Mouse (Mus musculus): Measurements from ENCODE around the gene Naga. TPM values are rescaled to one million over a fixed set of nuclear protein-coding genes. Genes with fewer than 3 reads are reported as not detected.
"Not testable (repeated sequence)": the region's sequence is repeated elsewhere in the genome, so short reads cannot be mapped to it uniquely, and the experiment has no call there.

Naga gene
- polyA plus RNA-seq, 1 experiment from 2014 or later, result 22.4 TPM

DNA sequence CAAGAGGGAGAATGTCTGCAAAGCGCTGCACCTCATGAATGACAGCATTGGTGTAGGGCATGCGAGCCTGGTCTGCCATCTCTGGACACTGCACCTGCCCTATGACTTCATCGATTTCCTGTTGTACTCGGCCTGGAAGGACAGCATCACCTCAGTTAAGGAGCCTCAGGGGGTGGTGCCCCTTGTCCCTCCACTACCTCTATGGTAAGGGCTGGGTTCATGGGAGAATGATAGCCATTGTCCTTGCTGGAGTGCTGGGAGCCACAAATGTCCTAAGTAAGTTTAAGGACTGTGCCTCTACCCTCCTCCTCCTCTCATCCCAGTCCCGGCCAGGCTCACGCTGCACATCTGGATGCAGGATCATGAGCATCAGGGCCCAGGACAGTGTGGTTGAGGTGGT lies 33.7 kb upstream of the Naga start:
- no peak for DNase-seq (ENCODE audit: low spot score)
- Histone ChIP-seq H3K9me3 (replicated peaks) (no peaks in the 10 kb centered on the region), H3K4me1 (peaks cover 18% of the 10 kb centered on the region), H3K36me3 (no peaks in the 10 kb centered on the region), H3K4me3 (no peak overlapping the region), H3K27me3 (ENCODE audit: low read depth, poor library complexity, severe bottlenecking) (no peaks in the 10 kb centered on the region), H3K27ac (replicated peaks) (no peak overlapping the region)
- WGBS, result 93% methylated on average over 6 of the region's 6 CpGs

DNA sequence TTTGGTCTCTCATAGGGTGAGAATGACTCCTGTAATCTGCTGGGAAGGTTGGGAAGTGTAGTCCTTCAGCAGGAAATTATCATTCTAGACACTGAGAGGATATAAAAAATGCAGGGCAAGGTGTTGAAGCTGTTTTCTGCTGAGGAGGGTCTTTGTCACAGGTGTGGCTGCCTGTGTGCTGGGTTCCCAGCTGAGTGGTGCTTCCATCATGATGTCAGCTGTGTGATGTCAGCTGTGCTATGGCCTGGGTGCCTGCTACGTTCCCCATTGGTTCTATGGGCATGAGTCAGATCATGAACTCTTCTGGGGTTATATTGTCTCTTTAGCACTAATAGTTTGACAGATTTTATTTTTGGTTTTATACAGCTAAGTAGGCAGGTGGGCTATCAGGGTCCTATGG lies 30.1 kb upstream of the Naga start:
- DNase-seq (ENCODE audit: low spot score), result no peak
- no peaks in the 10 kb centered on the region for H3K9me3 ChIP-seq (replicated peaks)
- WGBS, result 68% methylated on average over 1 of the region's 1 CpGs
- H3K4me1 ChIP-seq, result no peaks in the 10 kb centered on the region
- no peak overlapping the region for H3K27ac ChIP-seq (replicated peaks)
- H3K27me3 ChIP-seq (ENCODE audit: low read depth, poor library complexity, severe bottlenecking), result no peaks in the 10 kb centered on the region
- H3K36me3 ChIP-seq, result no peaks in the 10 kb centered on the region
- H3K4me3 ChIP-seq, result no peak overlapping the region

DNA sequence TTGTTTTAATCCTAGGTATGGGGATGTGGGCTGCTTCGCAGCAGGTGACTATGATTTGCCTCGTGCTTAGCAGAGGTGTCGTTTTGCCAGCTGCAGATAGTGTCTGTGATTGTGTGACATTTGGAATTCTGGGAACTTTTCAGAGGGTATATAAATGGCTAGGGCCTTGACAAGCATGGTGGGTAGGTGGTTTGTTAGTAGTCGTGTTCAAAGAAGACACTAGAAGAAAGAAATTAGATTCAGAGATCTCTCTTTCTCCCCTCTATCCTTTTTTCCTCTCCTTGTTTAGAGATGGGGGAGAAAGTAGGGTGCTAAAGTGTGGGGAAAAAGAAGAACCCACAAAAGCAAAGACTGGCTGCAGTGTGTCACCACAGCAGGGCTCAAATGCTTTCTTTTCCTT lies 29.4 kb upstream of the Naga start:
- H3K9me3 ChIP-seq (replicated peaks), result no peaks in the 10 kb centered on the region
- no peaks in the 10 kb centered on the region for H3K4me1 ChIP-seq
- 89% methylated on average over 4 of the region's 4 CpGs for WGBS
- no peaks in the 10 kb centered on the region for H3K27me3 ChIP-seq (ENCODE audit: low read depth, poor library complexity, severe bottlenecking)
- no peaks in the 10 kb centered on the region for H3K36me3 ChIP-seq
- H3K27ac ChIP-seq (replicated peaks), result no peak overlapping the region
- H3K4me3 ChIP-seq, result no peak overlapping the region
- DNase-seq (ENCODE audit: low spot score), result no peak

DNA sequence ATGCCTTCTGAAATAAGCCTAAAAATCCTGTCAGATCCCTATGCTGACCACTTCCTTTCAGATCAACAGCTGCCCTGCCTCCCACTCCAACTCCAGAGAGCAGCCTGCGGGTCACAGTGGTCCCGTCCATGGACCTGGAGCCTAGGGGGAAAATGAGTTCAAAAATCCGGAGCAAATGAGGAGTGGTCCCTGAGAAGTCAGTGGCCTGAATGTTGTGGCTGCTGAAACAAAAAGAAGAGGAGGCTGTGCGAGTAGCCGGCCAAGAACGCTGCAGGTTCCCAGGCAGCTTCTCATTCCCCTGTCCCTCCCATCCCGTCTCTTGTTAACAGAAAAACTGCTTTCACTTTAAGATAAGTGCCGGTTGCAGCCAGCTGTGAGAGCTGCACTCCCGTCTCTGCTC lies 25.8 kb upstream of the Naga start:
- not testable (repeated sequence) for H3K27ac ChIP-seq (replicated peaks); H3K27me3 ChIP-seq (ENCODE audit: low read depth, poor library complexity, severe bottlenecking); H3K9me3 ChIP-seq (replicated peaks); H3K4me3 ChIP-seq; H3K4me1 ChIP-seq; DNase-seq (ENCODE audit: low spot score); H3K36me3 ChIP-seq
- 13% methylated on average over 7 of the region's 9 CpGs for WGBS

DNA sequence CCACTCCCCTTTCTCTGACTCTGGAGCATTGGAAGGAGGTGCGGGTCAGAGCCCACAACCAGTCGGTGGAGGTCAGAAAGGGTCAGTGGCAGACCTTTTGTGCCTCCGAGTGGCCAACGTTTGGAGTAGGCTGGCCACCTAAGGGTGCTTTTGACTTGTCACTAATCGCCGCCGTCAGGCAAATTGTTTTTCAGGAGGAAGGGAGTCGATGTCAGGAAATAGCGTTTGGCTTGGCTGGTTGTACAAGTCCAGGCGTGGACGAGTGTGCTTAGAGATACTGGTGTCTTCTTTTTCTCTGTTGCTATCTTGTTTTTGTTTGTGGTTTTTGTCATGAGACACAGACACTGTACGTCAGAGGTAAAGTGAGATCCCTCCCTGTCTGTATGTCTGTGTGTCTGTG lies 25.1 kb upstream of the Naga start:
- not testable (repeated sequence) for H3K27ac ChIP-seq (replicated peaks); H3K9me3 ChIP-seq (replicated peaks); H3K4me3 ChIP-seq; H3K36me3 ChIP-seq; DNase-seq (ENCODE audit: low spot score); H3K27me3 ChIP-seq (ENCODE audit: low read depth, poor library complexity, severe bottlenecking); H3K4me1 ChIP-seq
- 74% methylated on average over 9 of the region's 12 CpGs for WGBS

DNA sequence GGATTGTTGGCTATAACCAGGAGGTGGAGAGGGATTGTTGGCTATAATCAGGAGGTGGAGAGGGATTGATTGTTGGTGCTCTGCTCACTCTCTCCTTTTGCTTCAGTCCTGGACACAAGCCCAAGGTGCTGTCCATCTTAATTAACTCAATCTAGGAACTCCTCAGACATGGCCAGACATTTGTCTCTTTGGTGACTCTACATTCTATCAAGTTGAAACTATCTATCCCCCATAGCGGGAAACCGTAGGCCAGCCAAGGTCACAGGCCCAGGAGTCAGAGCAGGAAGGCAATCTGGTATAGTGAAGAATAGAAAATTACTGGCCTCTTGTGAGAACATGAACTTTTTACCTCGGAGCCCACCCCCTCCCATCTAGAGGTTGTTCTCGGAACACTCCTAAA lies 23.5 kb upstream of the Naga start:
- no peak for DNase-seq (ENCODE audit: low spot score)
- Histone ChIP-seq H3K4me3 (no peak overlapping the region), H3K27ac (replicated peaks) (no peak overlapping the region), H3K4me1 (0 out of 2 replicates have a peak, but pooled peaks cover 4% of the 10 kb centered on the region), H3K36me3 (no peaks in the 10 kb centered on the region), H3K9me3 (replicated peaks) (no peaks in the 10 kb centered on the region), H3K27me3 (ENCODE audit: low read depth, poor library complexity, severe bottlenecking) (no peaks in the 10 kb centered on the region)
- WGBS, result 91% methylated on average over 4 of the region's 4 CpGs

DNA sequence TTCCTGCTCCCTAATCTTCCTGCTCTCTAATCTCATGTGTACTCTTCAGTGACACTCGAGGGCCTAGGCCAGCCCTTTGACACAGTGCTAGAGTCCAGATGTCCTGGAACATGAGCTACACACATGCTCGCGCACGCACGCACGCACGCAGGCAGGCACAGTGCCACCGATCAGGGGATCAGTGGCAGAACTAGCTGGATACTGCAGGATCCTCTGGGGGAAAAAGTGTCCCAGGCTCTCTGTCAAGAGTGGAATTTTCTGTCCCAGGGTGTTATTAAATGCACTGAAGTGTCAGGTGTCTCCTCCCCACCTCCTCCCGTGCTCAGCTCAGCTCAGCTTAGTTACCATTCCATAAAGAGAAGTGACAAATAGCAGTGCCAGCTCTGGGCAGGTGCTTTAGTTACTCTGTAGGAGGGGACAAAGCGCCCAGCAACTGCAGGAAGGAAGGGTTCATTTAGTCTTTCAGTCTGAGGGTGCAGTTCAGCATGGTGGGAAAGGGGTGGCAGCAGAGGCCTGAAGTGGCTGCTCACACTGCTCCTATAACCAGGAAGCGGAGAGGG lies 22.8 kb upstream of the Naga start:
- Histone ChIP-seq H3K27ac (replicated peaks) (no peak overlapping the region), H3K9me3 (replicated peaks) (no peaks in the 10 kb centered on the region), H3K27me3 (ENCODE audit: low read depth, poor library complexity, severe bottlenecking) (no peaks in the 10 kb centered on the region), H3K36me3 (no peaks in the 10 kb centered on the region), H3K4me1 (0 out of 2 replicates have a peak, but pooled peaks cover 4% of the 10 kb centered on the region), H3K4me3 (no peak overlapping the region)
- 83% methylated on average over 11 of the region's 11 CpGs for WGBS
- no peak for DNase-seq (ENCODE audit: low spot score)

DNA sequence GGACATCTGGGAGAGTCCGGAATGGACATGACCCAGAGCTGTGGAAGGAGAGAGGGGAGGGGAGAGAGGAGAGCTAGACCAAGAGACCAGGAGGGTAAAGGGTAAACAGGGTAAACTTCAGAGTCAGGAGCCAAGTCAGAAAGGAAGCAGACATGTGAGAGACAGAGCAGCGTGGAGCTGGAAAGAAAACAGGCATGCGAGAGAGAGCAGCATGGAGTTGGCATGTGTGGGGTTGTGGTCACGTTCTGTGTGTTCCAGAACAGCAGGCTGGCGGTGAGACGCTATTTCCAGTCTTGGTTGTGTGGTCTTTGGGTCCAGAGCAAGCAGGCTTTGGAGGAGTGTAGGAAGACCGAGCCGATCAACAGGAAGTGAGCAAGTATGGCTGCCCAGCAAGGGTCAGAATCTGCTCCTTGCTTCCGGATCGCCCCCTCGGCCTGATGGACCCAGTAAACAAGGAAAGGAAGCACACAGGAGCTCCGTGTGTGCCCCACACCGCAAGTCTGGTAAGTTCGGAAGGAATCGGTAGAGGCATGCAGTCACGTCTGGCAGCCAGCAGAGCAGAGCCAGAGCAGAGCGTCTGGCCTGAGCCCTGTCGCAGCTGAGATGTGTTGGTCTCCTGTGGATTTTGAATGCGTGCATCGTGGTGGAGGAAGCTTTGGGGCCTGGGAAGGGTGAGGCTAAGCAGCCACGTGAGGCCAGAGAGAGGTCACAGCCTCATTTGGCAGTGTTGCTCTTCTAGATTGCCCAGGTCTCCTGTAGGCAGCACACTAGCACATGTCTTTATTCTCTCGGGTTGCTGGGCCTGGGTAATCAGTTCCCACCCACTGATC lies 19.9 kb upstream of the Naga start:
- Histone ChIP-seq H3K27me3 (ENCODE audit: low read depth, poor library complexity, severe bottlenecking) (no peaks in the 10 kb centered on the region), H3K4me1 (peaks cover 9% of the 10 kb centered on the region), H3K27ac (replicated peaks) (0 out of 2 replicates have a peak overlapping the region, but pooled peaks have one; percentile 29), H3K4me3 (no peak overlapping the region), H3K36me3 (no peaks in the 10 kb centered on the region), H3K9me3 (replicated peaks) (no peaks in the 10 kb centered on the region)
- DNase-seq (ENCODE audit: low spot score), result peak; percentile 12
- 70% methylated on average over 22 of the region's 22 CpGs for WGBS

DNA sequence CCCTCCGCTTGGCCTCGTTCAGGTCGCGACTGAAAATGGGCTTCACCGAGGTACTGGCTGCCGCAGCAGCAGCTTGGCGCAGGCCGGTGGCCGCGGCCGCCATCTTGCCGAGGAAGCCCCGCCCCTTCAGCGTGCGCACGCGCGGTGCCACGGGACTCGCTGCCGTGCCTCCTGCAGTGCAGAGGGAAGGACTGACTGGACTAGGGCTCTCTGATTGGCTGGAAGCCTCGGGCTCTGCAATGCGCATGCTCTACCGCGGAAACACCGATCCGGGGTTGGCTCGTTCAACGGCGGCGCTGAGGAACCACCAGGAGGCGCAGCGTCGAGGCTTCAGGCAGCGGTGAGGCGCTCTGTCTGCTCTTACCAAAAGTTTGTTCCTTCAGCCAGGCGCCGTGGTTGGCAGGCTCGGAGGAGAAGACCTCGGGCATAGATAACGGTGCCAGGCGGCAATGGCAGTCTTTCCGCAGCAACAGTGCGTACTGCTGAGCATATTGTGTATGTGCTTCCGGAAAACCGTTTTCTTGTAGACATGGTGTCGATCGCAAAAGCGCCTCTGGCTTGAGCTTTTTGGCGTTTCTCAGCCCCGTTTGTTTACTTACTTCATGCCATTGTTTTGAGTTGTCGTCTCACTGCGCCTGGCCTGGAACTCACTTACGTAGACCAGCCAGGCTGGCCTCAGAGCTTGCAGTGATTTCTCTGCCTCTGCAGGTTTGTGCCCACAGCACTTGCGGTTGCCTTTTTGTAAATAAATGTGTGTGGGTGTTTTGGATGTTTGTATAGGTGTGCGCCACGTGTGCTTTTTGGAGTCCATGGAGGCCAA lies 15.6 kb upstream of the Naga start, which contains the start of gene Ndufa6:
Gene Ndufa6, minus strand, starts transcription at position 197 of the 820 bp plus-strand sequence.
- H3K9me3 ChIP-seq (replicated peaks), result no peaks in the 10 kb centered on the region
- DNase-seq (ENCODE audit: low spot score), result peak; percentile 99
- H3K27me3 ChIP-seq (ENCODE audit: low read depth, poor library complexity, severe bottlenecking), result no peaks in the 10 kb centered on the region
- peak within 1 kb of the TSS; percentile 97 for H3K27ac ChIP-seq (replicated peaks)
- peaks cover 30% of the 10 kb centered on the region for H3K4me1 ChIP-seq
- H3K4me3 ChIP-seq, result peak within 1 kb of the TSS; percentile 98
- H3K36me3 ChIP-seq, result peaks cover 19% of the 10 kb centered on the region
- WGBS, result 2% methylated on average over 57 of the region's 57 CpGs

DNA sequence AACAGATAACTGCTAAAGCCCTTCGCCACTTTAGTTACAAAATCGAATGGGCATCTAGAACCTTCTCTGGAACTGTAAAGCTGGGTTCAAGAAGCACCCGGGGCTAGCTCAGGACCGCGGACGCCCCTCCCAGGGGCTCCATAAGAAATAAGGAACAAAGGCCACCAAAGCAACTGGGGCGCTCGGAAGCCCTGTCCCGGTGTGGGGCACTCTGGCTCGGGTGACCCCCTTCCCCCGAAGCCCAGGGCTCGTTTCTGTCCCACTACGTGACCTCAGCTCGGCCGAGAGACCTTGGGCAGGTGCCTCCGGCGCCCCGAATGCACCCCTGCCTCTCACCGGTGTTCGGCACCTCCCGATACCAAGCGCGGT lies 15.0 kb upstream of the Naga start:
- Histone ChIP-seq H3K36me3 (peaks cover 25% of the 10 kb centered on the region), H3K4me3 (peak overlapping the region; percentile 98), H3K27ac (replicated peaks) (peak overlapping the region; percentile 97), H3K27me3 (ENCODE audit: low read depth, poor library complexity, severe bottlenecking) (no peaks in the 10 kb centered on the region), H3K4me1 (peaks cover 27% of the 10 kb centered on the region), H3K9me3 (replicated peaks) (no peaks in the 10 kb centered on the region)
- WGBS, result under 1% methylated on average over 23 of the region's 23 CpGs
- DNase-seq (ENCODE audit: low spot score), result no peak

DNA sequence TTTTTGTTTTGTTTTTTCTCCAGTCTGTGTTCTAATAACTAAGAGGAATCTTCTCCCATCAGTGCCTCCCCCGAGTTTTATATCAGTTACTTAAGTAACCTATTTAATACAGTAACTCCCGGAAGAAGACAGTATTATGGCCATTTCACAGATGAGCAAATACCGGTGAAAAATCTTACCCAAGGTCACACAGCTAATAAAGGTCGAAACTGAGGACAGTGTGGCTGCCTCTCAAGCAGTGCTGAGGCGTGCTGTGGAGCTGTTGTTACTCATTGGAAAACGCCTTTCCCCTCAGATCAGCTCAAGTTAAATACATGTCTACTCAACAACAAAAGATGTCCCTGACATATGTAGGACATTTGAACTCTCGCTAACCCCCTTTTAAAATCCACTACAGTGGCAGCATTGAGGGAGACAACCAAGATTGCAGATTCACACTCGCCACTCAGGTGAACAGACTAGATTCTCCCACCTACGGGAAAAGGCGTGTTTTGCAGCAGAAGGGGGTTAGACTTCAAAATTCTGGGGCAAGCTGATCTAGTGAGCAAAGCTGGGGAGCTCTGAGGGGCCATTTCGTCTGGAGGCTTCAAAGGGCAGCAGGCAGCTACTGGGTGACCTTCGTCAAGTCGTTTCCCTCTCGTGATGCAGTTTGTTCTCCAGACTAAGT lies 14.5 kb upstream of the Naga start:
- Histone ChIP-seq H3K4me3 (peak overlapping the region; percentile 98), H3K27ac (replicated peaks) (peak overlapping the region; percentile 97), H3K36me3 (peaks cover 30% of the 10 kb centered on the region), H3K27me3 (ENCODE audit: low read depth, poor library complexity, severe bottlenecking) (no peaks in the 10 kb centered on the region), H3K9me3 (replicated peaks) (no peaks in the 10 kb centered on the region), H3K4me1 (peaks cover 26% of the 10 kb centered on the region)
- 37% methylated on average over 14 of the region's 14 CpGs for WGBS
- DNase-seq (ENCODE audit: low spot score), result peak; percentile 27

DNA sequence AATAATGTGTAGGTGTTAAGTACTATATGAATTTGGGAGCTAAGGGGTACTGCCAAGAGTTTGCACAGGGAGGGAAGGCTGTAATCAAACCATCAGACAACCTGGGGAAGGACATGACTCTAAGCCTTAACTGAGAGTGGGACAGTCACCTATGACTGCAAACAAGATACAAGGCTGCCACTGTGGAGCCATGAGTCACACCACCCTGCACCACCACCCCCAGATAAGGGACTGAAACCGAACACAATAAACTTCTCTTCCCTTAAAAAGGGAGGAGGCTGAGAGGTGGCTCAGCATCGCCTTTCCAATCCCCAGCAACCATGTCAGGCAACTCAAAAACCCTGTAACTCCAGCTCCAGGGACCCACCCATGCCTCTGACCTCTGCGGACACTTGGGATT lies 12.8 kb upstream of the Naga start:
- WGBS, result 87% methylated on average over 3 of the region's 3 CpGs
- no peak for DNase-seq (ENCODE audit: low spot score)

More for the DNA sequence above, 12.8 kb upstream of the Naga start:
- H3K36me3 ChIP-seq, result peaks cover 40% of the 10 kb centered on the region
- no peak overlapping the region for H3K27ac ChIP-seq (replicated peaks)
- no peaks in the 10 kb centered on the region for H3K9me3 ChIP-seq (replicated peaks)
- H3K27me3 ChIP-seq (ENCODE audit: low read depth, poor library complexity, severe bottlenecking), result no peaks in the 10 kb centered on the region
- no peak overlapping the region for H3K4me3 ChIP-seq
- peaks cover 41% of the 10 kb centered on the region for H3K4me1 ChIP-seq

Measured in midbrain, embryonic 10.5 days (tissue).